Comparison of ENCODE assay signal across 12 mouse cellular contexts in the genomic region with DNA sequence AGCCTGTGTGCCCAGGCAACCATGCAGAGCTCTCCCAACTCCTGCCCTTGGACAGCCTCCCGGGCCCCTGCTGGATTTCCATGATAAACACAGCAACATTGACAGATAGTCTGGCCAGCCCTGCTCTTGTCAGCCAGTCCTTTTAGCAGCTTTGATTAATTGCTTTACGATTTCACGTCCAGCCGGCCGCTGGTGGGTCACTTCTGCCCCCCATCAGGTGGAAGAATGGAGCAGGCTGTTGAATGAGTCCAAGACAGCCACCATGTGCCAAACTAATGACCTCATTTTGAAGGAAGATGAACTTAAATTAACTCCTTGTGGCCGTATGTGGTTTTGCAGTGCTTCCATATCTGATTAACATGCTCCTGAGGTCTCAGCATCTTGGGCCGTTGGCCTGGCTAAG. TPM values are rescaled to one million over a fixed set of nuclear protein-coding genes. Genes with fewer than 3 reads are reported as not detected.
DNase-seq lines count a peak whose midpoint lies in the region; ATAC-seq and TF ChIP-seq lines count a peak whose summit lies in the region.
"Had no signal": no experiment of that assay in that cellular context is flagged by ENCODE, and none has a peak within 500 bp of the region (broad histone marks: within the 10 kb centered on the region; RNA-seq: fewer than 3 reads in every experiment).

No protein-coding gene starts in this region.

- no peak for ATAC-seq in liver, embryonic 12.5 days
- ATAC-seq in liver, postnatal 0 days, result no peak
- ATAC-seq in neural tube, embryonic 13.5 days (ENCODE audit: low read depth), result peak; percentile 76; the same call in 1 of the 2 replicates

- peaks cover 46% of the 10 kb centered on the region for H3K4me1 ChIP-seq in liver, embryonic 12.5 days
- H3K4me1 ChIP-seq in liver, postnatal 0 days (ENCODE audit: insufficient read depth), result no peaks in the 10 kb centered on the region
- H3K4me1 ChIP-seq in neural tube, embryonic 13.5 days (replicated peaks), result peaks cover 32% of the 10 kb centered on the region

- H3K4me2 ChIP-seq in liver, embryonic 12.5 days, result no peak overlapping the region
- H3K4me2 ChIP-seq in liver, postnatal 0 days (ENCODE audit: low read depth, low read length), result no peak overlapping the region
- no peak overlapping the region for H3K4me2 ChIP-seq in neural tube, embryonic 13.5 days
- H3K4me2 ChIP-seq: liver, embryonic 13.5 days had no signal

- peak; percentile 12 for DNase-seq in cerebellum, adult 9-10 months
- no peak for DNase-seq in cerebellum, adult 11-12 months
- no peak for DNase-seq in liver, postnatal 0 days
- DNase-seq in embryo, embryonic 10.5 days (ENCODE audit: low spot score), result peak; percentile 64
- no peak for DNase-seq in gastrocnemius, adult 8-10 months (ENCODE audit: low spot score in 2 of 2)
- no peak for DNase-seq in adrenal gland, adult 2 months
- DNase-seq: kidney, adult 9 months; liver, embryonic 13.5 days had no signal

- TF ChIP-seq CTCF in liver, postnatal 0 days (IDR thresholded peaks at IDR 0.05; ENCODE audit: low read depth), result no peak

- peak overlapping the region; percentile 28; the same call in 1 of the 2 replicates for H3K9ac ChIP-seq in liver, embryonic 12.5 days
- no peak overlapping the region for H3K9ac ChIP-seq in liver, postnatal 0 days (replicated peaks)
- H3K9ac ChIP-seq in neural tube, embryonic 13.5 days, result no peak overlapping the region
- H3K9ac ChIP-seq: liver, embryonic 13.5 days had no signal

- H3K9me3 ChIP-seq in liver, embryonic 12.5 days (replicated peaks), result no peaks in the 10 kb centered on the region
- no peaks in the 10 kb centered on the region for H3K9me3 ChIP-seq in liver, postnatal 0 days (ENCODE audit: low read length)
- H3K9me3 ChIP-seq in neural tube, embryonic 13.5 days, result no peaks in the 10 kb centered on the region
- H3K9me3 ChIP-seq: liver, embryonic 13.5 days had no signal

- H3K27me3 ChIP-seq in liver, embryonic 12.5 days (replicated peaks), result no peaks in the 10 kb centered on the region
- H3K27me3 ChIP-seq in liver, postnatal 0 days (ENCODE audit: insufficient read depth, low read length), result no peaks in the 10 kb centered on the region
- peaks cover 88% of the 10 kb centered on the region for H3K27me3 ChIP-seq in neural tube, embryonic 13.5 days
- H3K27me3 ChIP-seq: liver, embryonic 13.5 days had no signal

- no peak overlapping the region for H3K4me3 ChIP-seq in liver, embryonic 12.5 days
- no peak overlapping the region for H3K4me3 ChIP-seq in liver, postnatal 0 days (ENCODE audit: low read depth, low read length)
- no peak overlapping the region for H3K4me3 ChIP-seq in neural tube, embryonic 13.5 days
- H3K4me3 ChIP-seq: liver, embryonic 13.5 days had no signal

- no peak overlapping the region for H3K27ac ChIP-seq in liver, embryonic 12.5 days
- no peak overlapping the region for H3K27ac ChIP-seq in liver, postnatal 0 days (ENCODE audit: low read depth)
- H3K27ac ChIP-seq in neural tube, embryonic 13.5 days (replicated peaks), result no peak overlapping the region
- H3K27ac ChIP-seq: liver, embryonic 13.5 days had no signal

- 53% methylated on average over 7 of the region's 7 CpGs for WGBS in liver, embryonic 12.5 days (ENCODE audit: insufficient replicate concordance)
- 63% methylated on average over 7 of the region's 7 CpGs for WGBS in liver, postnatal 0 days (ENCODE audit: insufficient replicate concordance)
- 6% methylated on average over 7 of the region's 7 CpGs for WGBS in neural tube, embryonic 13.5 days

- no peak for TF ChIP-seq EP300 in liver, postnatal 0 days (IDR thresholded peaks at IDR 0.05; ENCODE audit: low read depth)

- H3K36me3 ChIP-seq in liver, embryonic 12.5 days, result peaks cover 98% of the 10 kb centered on the region
- peaks cover 68% of the 10 kb centered on the region for H3K36me3 ChIP-seq in liver, postnatal 0 days (replicated peaks; ENCODE audit: insufficient read depth, low read length)
- peaks cover 94% of the 10 kb centered on the region for H3K36me3 ChIP-seq in neural tube, embryonic 13.5 days

RNA-seq across cellular contexts. Expression of gene Prdm12, which starts 30.0 kb away (rescaled TPM):
- polyA plus RNA-seq in liver, embryonic 12.5 days (2016; fragmentation: Nextera tagmentation; extraction: Ambion mirVana), result not detected in 2 replicates
- polyA plus RNA-seq in liver, postnatal 0 days (2015; fragmentation: Nextera tagmentation; extraction: Ambion mirVana), result not detected in 2 replicates
- polyA plus RNA-seq in neural tube, embryonic 13.5 days (2015; fragmentation: Nextera tagmentation; extraction: Ambion mirVana), result 36.4 and 45.9 TPM in 2 replicates
- not detected for total RNA-seq in gastrocnemius, adult 8-10 months (2022)
- not detected for total RNA-seq in adrenal gland, adult 2 months (2021)
- 0.09 TPM in 1 of 2 replicates, not detected in the other for polyA plus RNA-seq in adrenal gland, adult 2 months (2012; rRNA removed)
- polyA plus RNA-seq: C2C12; liver, embryonic 13.5 days; testis, adult 2 months had no signal

RNA-seq across cellular contexts. Expression of gene Fubp3, which starts 37.4 kb away (rescaled TPM):
- polyA plus RNA-seq in liver, embryonic 12.5 days (2016; fragmentation: Nextera tagmentation; extraction: Ambion mirVana), result 41.8 and 45.9 TPM in 2 replicates
- 19.4 and 19.5 TPM in 2 replicates for polyA plus RNA-seq in liver, postnatal 0 days (2015; fragmentation: Nextera tagmentation; extraction: Ambion mirVana)
- polyA plus RNA-seq in neural tube, embryonic 13.5 days (2015; fragmentation: Nextera tagmentation; extraction: Ambion mirVana), result 64.2 and 70.8 TPM in 2 replicates
- 10 to 100 TPM in 2 of 4 experiments, 1 to 10 TPM in 2; 7.3 to 12.1 (median 9.4) TPM for total RNA-seq in gastrocnemius, adult 8-10 months (2022)
- total RNA-seq in adrenal gland, adult 2 months (2021), result 10 to 100 TPM; 43.9 to 55.6 TPM
- polyA plus RNA-seq in adrenal gland, adult 2 months (2012; rRNA removed), result 46.0 and 67.3 TPM in 2 replicates

Comparison
In these comparisons a context has a peak if more than half of its experiments do, and no peak if none do; other contexts are left out.
1. DNase-seq: peak in cerebellum, adult 9-10 months (single experiment) and embryo, embryonic 10.5 days (single experiment); none in cerebellum, adult 11-12 months (single experiment), liver, postnatal 0 days (single experiment), gastrocnemius, adult 8-10 months (0 of 2) and adrenal gland, adult 2 months (single experiment).
2. RNA of gene Prdm12, which starts 30.0 kb away (polyA plus RNA-seq): 36.4 to 45.9 TPM in neural tube, embryonic 13.5 days; not detected in liver, embryonic 12.5 days, not detected in liver, postnatal 0 days and 0.09 TPM in adrenal gland, adult 2 months; every median in the first group is over 10 times any median in the second.